Mouse (Mus musculus): Measurements from ENCODE around the gene Isca2. TPM values are rescaled to one million over a fixed set of nuclear protein-coding genes. Genes with fewer than 3 reads are reported as not detected.

Isca2 gene
- polyA plus RNA-seq, 1 experiment from 2014 or later = 75.2 TPM

DNA sequence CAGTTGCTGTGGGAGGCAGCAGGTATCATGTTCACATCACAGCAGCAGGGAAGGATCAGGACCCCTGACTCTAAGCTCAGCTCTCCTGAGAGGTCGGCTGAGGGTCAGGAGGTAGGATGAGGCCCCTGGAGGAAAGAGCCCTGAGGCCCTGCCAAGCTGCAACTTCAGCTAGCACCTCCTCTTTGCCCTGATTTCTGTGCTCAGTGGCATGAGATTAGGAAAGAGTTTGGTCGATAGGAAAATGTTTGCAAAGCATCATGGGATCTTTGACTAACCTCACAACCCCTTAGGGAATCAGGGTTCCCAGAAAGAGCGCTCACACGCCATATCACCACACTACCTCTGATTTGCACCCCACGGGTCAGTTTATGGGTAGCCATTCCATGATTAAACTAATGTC lies 33.7 kb downstream of the Isca2 start:
- no peaks in the 10 kb centered on the region for H3K4me1 ChIP-seq (replicated peaks; ENCODE audit: control insufficient read depth, insufficient read depth)
- no peaks in the 10 kb centered on the region for H3K27me3 ChIP-seq (ENCODE audit: control insufficient read depth, insufficient read depth, low read length)
- H3K9ac ChIP-seq (ENCODE audit: low read length) = no peak overlapping the region
- no peaks in the 10 kb centered on the region for H3K36me3 ChIP-seq (ENCODE audit: control insufficient read depth, insufficient read depth, low read length)
- no peak overlapping the region for H3K4me3 ChIP-seq (ENCODE audit: low read depth, low read length)
- H3K4me2 ChIP-seq (replicated peaks; ENCODE audit: low read depth) = no peak overlapping the region
- 50% methylated on average over 5 of the region's 5 CpGs for WGBS
- TF ChIP-seq CTCF (IDR thresholded peaks at IDR 0.05; ENCODE audit: low read depth) = no peak
- TF ChIP-seq EP300 (optimal IDR thresholded peaks at IDR 0.05) = no peak
- peak overlapping the region; percentile 77; the same call in 1 of the 2 replicates for H3K27ac ChIP-seq (replicated peaks)
- DNase-seq (ENCODE audit: low spot score) = peak; percentile 37
- no peaks in the 10 kb centered on the region for H3K9me3 ChIP-seq (ENCODE audit: control insufficient read depth, low read length)
- no peak for ATAC-seq (ENCODE audit: low FRiP score, low TSS enrichment)

DNA sequence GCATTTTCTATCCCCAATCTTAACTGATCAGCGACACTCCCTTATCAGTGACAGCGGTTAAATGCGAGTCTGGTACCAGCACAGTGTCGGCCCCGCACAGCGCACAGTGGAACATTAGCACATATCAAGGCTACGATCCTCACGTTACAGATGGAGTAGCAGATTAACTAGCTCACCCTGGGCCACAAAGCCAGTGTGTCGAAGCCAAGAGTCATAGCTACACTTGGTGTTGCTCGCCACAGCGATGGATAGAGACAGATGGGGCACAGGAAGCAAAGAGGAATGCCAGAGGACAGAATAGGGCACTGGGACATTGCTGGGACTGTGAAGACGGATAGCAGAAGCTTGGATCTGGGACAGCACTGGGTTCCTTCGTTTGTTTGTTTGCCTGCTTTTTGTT lies 34.3 kb downstream of the Isca2 start:
- DNase-seq (ENCODE audit: low spot score) (no peak), ATAC-seq (ENCODE audit: low FRiP score, low TSS enrichment) (no peak)
- H3K27ac ChIP-seq (replicated peaks) = no peak overlapping the region
- no peaks in the 10 kb centered on the region for H3K4me1 ChIP-seq (replicated peaks; ENCODE audit: control insufficient read depth, insufficient read depth)
- H3K4me2 ChIP-seq (replicated peaks; ENCODE audit: low read depth) = no peak overlapping the region
- no peaks in the 10 kb centered on the region for H3K36me3 ChIP-seq (ENCODE audit: control insufficient read depth, insufficient read depth, low read length)
- no peak for TF ChIP-seq EP300 (optimal IDR thresholded peaks at IDR 0.05)
- TF ChIP-seq CTCF (IDR thresholded peaks at IDR 0.05; ENCODE audit: low read depth) = no peak
- H3K27me3 ChIP-seq (ENCODE audit: control insufficient read depth, insufficient read depth, low read length) = no peaks in the 10 kb centered on the region
- no peak overlapping the region for H3K4me3 ChIP-seq (ENCODE audit: low read depth, low read length)
- 73% methylated on average over 13 of the region's 13 CpGs for WGBS
- no peaks in the 10 kb centered on the region for H3K9me3 ChIP-seq (ENCODE audit: control insufficient read depth, low read length)
- no peak overlapping the region for H3K9ac ChIP-seq (ENCODE audit: low read length)

DNA sequence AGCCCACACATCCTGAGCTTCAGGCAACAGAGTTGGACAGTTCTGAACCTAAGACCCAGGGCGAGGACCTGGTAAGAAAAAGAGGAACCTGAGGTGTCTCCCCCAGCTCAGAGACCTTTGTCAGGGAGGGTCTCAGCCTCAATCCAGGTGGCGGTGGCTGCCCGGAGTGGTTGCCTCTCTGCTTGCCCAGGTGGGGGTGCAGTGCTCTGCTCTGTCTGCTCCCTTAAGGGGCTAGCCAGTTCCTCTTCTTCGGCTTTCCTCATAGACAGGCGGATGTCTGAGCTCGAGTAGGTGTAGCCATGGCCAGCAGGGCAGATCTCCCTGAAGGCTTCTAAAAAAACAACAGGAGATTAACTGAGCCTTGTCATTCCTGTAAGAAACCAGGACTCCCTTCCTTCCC lies 36.0 kb downstream of the Isca2 start:
- 79% methylated on average over 6 of the region's 6 CpGs for WGBS
- ATAC-seq (ENCODE audit: low FRiP score, low TSS enrichment) (no peak), DNase-seq (ENCODE audit: low spot score) (no peak)
- H3K36me3 ChIP-seq (ENCODE audit: control insufficient read depth, insufficient read depth, low read length) = no peaks in the 10 kb centered on the region
- no peaks in the 10 kb centered on the region for H3K4me1 ChIP-seq (replicated peaks; ENCODE audit: control insufficient read depth, insufficient read depth)
- no peak for TF ChIP-seq CTCF (IDR thresholded peaks at IDR 0.05; ENCODE audit: low read depth)
- no peak for TF ChIP-seq EP300 (optimal IDR thresholded peaks at IDR 0.05)
- H3K9ac ChIP-seq (ENCODE audit: low read length) = no peak overlapping the region
- no peak overlapping the region for H3K27ac ChIP-seq (replicated peaks)
- H3K4me2 ChIP-seq (replicated peaks; ENCODE audit: low read depth) = no peak overlapping the region
- no peaks in the 10 kb centered on the region for H3K27me3 ChIP-seq (ENCODE audit: control insufficient read depth, insufficient read depth, low read length)
- no peaks in the 10 kb centered on the region for H3K9me3 ChIP-seq (ENCODE audit: control insufficient read depth, low read length)
- no peak overlapping the region for H3K4me3 ChIP-seq (ENCODE audit: low read depth, low read length)

DNA sequence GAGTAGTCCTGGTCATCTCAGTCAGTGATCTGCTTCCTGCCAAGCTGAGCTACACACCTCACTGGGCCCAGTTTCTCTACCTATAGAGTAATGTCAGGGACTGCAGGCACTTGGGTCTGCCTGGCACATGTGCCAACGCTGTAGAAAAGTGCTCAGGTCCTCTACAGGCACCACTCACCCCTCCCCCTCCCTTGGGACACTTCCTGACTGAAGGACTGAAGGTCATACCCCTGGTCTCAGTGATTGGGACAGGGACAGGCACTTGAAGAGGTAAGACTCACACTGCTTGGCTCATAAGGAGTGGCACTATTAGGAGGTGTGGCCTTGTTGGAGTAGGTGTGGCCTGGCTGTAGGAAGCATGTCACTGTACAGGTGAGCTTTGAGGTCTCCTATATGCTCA lies 37.8 kb downstream of the Isca2 start:
- H3K27me3 ChIP-seq (ENCODE audit: control insufficient read depth, insufficient read depth, low read length) = no peaks in the 10 kb centered on the region
- H3K4me2 ChIP-seq (replicated peaks; ENCODE audit: low read depth) = no peak overlapping the region
- H3K4me1 ChIP-seq (replicated peaks; ENCODE audit: control insufficient read depth, insufficient read depth) = no peaks in the 10 kb centered on the region
- no peak for DNase-seq (ENCODE audit: low spot score)
- H3K9me3 ChIP-seq (ENCODE audit: control insufficient read depth, low read length) = no peaks in the 10 kb centered on the region
- no peaks in the 10 kb centered on the region for H3K36me3 ChIP-seq (ENCODE audit: control insufficient read depth, insufficient read depth, low read length)
- no peak overlapping the region for H3K9ac ChIP-seq (ENCODE audit: low read length)
- WGBS = 71% methylated on average over 1 of the region's 1 CpGs
- no peak overlapping the region for H3K4me3 ChIP-seq (ENCODE audit: low read depth, low read length)
- H3K27ac ChIP-seq (replicated peaks) = no peak overlapping the region
- TF ChIP-seq EP300 (optimal IDR thresholded peaks at IDR 0.05) (no peak), CTCF (IDR thresholded peaks at IDR 0.05; ENCODE audit: low read depth) (no peak)
- no peak for ATAC-seq (ENCODE audit: low FRiP score, low TSS enrichment)

GRCm38 (mm10) chr12:84811510-84811909 lies 38.5 kb downstream of the Isca2 start:
- Histone ChIP-seq H3K4me2 (replicated peaks; ENCODE audit: low read depth) (no peak overlapping the region), H3K36me3 (ENCODE audit: control insufficient read depth, insufficient read depth, low read length) (no peaks in the 10 kb centered on the region), H3K4me1 (replicated peaks; ENCODE audit: control insufficient read depth, insufficient read depth) (no peaks in the 10 kb centered on the region), H3K9me3 (ENCODE audit: control insufficient read depth, low read length) (no peaks in the 10 kb centered on the region), H3K4me3 (ENCODE audit: low read depth, low read length) (no peak overlapping the region), H3K27ac (replicated peaks) (no peak overlapping the region), H3K9ac (ENCODE audit: low read length) (no peak overlapping the region), H3K27me3 (ENCODE audit: control insufficient read depth, insufficient read depth, low read length) (no peaks in the 10 kb centered on the region)
- ATAC-seq (ENCODE audit: low FRiP score, low TSS enrichment) = no peak
- WGBS = 59% methylated on average over 4 of the region's 4 CpGs
- TF ChIP-seq CTCF (IDR thresholded peaks at IDR 0.05; ENCODE audit: low read depth) (no peak), EP300 (optimal IDR thresholded peaks at IDR 0.05) (no peak)
- DNase-seq (ENCODE audit: low spot score) = no peak

DNA sequence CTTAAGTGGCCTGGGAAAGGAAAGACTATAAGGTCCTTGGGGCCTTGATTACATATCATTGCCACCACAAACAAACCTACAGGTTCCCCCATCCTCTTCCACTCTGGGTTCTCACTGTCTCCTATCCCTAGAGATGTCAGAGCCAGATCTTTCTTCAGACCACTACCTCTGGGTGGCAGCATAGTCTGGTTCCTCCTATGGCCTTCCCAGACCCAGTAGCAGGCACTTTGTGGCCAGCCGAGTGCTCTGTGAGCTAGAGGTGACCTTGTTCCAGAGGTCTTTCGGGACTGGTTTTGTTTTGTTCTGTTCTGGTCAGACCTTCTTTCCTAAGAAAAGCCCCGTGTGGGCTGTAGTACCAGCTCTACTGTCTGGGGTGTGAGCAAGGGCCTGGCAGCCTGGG lies 39.0 kb downstream of the Isca2 start:
- Histone ChIP-seq H3K9ac (ENCODE audit: low read length) (no peak overlapping the region), H3K27me3 (ENCODE audit: control insufficient read depth, insufficient read depth, low read length) (no peaks in the 10 kb centered on the region), H3K4me2 (replicated peaks; ENCODE audit: low read depth) (no peak overlapping the region), H3K4me1 (replicated peaks; ENCODE audit: control insufficient read depth, insufficient read depth) (no peaks in the 10 kb centered on the region), H3K4me3 (ENCODE audit: low read depth, low read length) (no peak overlapping the region), H3K36me3 (ENCODE audit: control insufficient read depth, insufficient read depth, low read length) (no peaks in the 10 kb centered on the region), H3K9me3 (ENCODE audit: control insufficient read depth, low read length) (no peaks in the 10 kb centered on the region), H3K27ac (replicated peaks) (no peak overlapping the region)
- TF ChIP-seq EP300 (optimal IDR thresholded peaks at IDR 0.05) (no peak), CTCF (IDR thresholded peaks at IDR 0.05; ENCODE audit: low read depth) (peak; percentile 66)
- 49% methylated on average over 3 of the region's 3 CpGs for WGBS
- no peak for ATAC-seq (ENCODE audit: low FRiP score, low TSS enrichment)
- peak; percentile 38 for DNase-seq (ENCODE audit: low spot score)
